Mouse (Mus musculus): ENCODE measurements around the gene 1700037H04Rik. TPM values are rescaled to one million over a fixed set of nuclear protein-coding genes. Genes with fewer than 3 reads are reported as not detected.

1700037H04Rik gene
- polyA plus RNA-seq, 1 experiment, result 113 TPM

DNA sequence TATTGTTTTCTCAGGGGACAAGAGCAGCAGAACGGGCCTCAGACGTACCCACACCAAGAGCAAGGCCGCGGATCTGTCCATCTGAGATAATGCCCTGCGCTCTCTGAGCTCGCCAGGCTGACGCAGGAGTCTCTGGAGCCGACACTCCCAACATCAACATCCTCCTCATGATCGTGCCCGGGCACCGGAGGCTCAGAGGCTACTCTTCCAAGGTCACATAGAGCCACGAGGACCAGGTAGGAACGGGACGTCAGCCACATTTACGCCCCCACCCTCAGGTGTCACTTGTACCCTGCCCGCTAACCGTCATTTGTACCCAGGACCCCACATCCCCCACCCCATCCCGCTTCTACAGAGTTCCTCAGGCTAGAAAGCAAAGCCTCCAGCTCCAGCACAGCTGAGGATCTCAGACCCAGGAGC, 380 bp downstream of the 1700037H04Rik start:
- TF ChIP-seq CTCF (IDR thresholded peaks at IDR 0.05; ENCODE audit: borderline replicate concordance, extremely low read depth, insufficient read depth, insufficient read length), result no peak
- TF ChIP-seq POLR2A (IDR thresholded peaks at IDR 0.05; ENCODE audit: borderline replicate concordance, extremely low read depth, insufficient read depth, insufficient read length, poor library complexity, severe bottlenecking), result no peak
- no peak for DNase-seq (ENCODE audit: low read depth)

- no peak for TF ChIP-seq CTCF (IDR thresholded peaks at IDR 0.05; ENCODE audit: borderline replicate concordance, extremely low read depth, insufficient read depth, insufficient read length)
- no peak for TF ChIP-seq POLR2A (IDR thresholded peaks at IDR 0.05; ENCODE audit: borderline replicate concordance, extremely low read depth, insufficient read depth, insufficient read length, poor library complexity, severe bottlenecking)
Observed at GRCm38 (mm10) chr2:131156987-131157386, 2.9 kb downstream of the 1700037H04Rik start.

GRCm38 (mm10) chr2:131154036-131154435, 5.8 kb downstream of the 1700037H04Rik start:
- no peak for TF ChIP-seq CTCF (IDR thresholded peaks at IDR 0.05; ENCODE audit: borderline replicate concordance, extremely low read depth, insufficient read depth, insufficient read length)
- no peak for TF ChIP-seq POLR2A (IDR thresholded peaks at IDR 0.05; ENCODE audit: borderline replicate concordance, extremely low read depth, insufficient read depth, insufficient read length, poor library complexity, severe bottlenecking)
- no peak for DNase-seq (ENCODE audit: low read depth)

More at GRCm38 (mm10) chr2:131156987-131157386, 2.9 kb downstream of the 1700037H04Rik start:
- DNase-seq (ENCODE audit: low read depth), result no peak

DNA sequence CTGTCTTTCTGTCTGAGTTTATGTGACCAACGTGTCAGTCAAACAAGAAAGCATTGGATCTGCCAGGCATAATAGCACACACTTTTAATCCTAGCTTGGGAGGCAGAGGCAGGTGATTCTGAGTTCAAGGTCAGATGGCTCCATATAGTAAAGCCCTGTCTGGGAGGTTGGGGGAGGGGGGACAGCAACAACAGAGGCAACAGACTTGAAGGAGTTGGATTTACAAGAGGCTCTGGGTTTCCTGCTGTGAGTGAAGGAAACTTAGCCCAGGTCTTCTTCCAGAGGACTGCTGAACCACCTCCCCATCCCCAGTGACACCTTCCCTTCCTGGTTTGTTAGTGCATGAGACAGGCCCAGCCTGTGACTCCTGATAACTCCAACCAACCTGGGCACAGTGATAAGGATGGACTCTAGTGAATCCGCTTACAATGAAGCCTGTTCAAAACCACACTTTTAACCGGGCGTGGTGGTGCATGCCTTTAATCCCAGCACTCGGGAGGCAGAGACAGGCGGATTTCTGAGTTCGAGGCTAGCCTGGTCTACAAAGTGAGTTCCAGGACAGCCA, 7.6 kb downstream of the 1700037H04Rik start:
- no peak for DNase-seq (ENCODE audit: low read depth)

DNA sequence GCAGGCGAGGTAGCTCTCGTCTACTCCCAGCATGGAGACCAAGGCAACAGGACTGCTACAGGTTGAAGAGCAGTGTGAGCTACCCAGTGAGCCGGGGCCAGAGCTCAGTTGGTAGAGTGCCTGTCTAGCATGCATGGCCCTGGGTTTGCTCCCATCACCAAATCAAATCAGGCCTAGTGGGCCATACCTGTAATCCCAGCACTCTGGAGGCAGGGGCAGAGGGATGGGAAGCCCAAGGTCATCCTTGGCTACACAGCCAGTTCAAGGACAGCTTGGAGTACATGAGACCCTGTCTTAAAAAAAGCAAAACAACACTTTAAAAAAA, 10.7 kb downstream of the 1700037H04Rik start:
- no peak for DNase-seq (ENCODE audit: low read depth)
- TF ChIP-seq POLR2A (IDR thresholded peaks at IDR 0.05; ENCODE audit: borderline replicate concordance, extremely low read depth, insufficient read depth, insufficient read length, poor library complexity, severe bottlenecking) (no peak), CTCF (IDR thresholded peaks at IDR 0.05; ENCODE audit: borderline replicate concordance, extremely low read depth, insufficient read depth, insufficient read length) (no peak)

More for the DNA sequence above, 7.6 kb downstream of the 1700037H04Rik start:
- TF ChIP-seq POLR2A (IDR thresholded peaks at IDR 0.05; ENCODE audit: borderline replicate concordance, extremely low read depth, insufficient read depth, insufficient read length, poor library complexity, severe bottlenecking) (no peak), CTCF (IDR thresholded peaks at IDR 0.05; ENCODE audit: borderline replicate concordance, extremely low read depth, insufficient read depth, insufficient read length) (no peak)

GRCm38 (mm10) chr2:131148353-131149253, 11.3 kb downstream of the 1700037H04Rik start:
- DNase-seq (ENCODE audit: low read depth), result no peak
- TF ChIP-seq POLR2A (IDR thresholded peaks at IDR 0.05; ENCODE audit: borderline replicate concordance, extremely low read depth, insufficient read depth, insufficient read length, poor library complexity, severe bottlenecking) (no peak), CTCF (IDR thresholded peaks at IDR 0.05; ENCODE audit: borderline replicate concordance, extremely low read depth, insufficient read depth, insufficient read length) (no peak)

DNA sequence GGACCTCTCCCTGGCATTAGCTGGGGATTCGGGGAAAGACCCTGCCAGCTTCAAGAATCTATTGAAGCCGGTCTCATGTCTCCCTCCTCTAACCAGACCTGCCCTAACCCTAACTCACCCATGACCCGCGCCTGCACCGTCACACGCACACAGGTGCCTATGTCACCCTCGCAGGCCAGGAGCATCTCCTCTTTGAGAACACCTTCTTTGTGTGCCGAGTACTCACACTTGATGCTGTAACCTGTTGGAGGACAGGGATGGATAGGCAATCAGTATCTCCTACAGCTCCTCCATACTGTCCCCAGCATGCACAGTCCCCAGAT, 12.9 kb downstream of the 1700037H04Rik start:
- TF ChIP-seq CTCF (IDR thresholded peaks at IDR 0.05; ENCODE audit: borderline replicate concordance, extremely low read depth, insufficient read depth, insufficient read length), result no peak
- no peak for TF ChIP-seq POLR2A (IDR thresholded peaks at IDR 0.05; ENCODE audit: borderline replicate concordance, extremely low read depth, insufficient read depth, insufficient read length, poor library complexity, severe bottlenecking)
- DNase-seq (ENCODE audit: low read depth), result no peak

- TF ChIP-seq CTCF (IDR thresholded peaks at IDR 0.05; ENCODE audit: borderline replicate concordance, extremely low read depth, insufficient read depth, insufficient read length) (no peak), POLR2A (IDR thresholded peaks at IDR 0.05; ENCODE audit: borderline replicate concordance, extremely low read depth, insufficient read depth, insufficient read length, poor library complexity, severe bottlenecking) (no peak)
- no peak for DNase-seq (ENCODE audit: low read depth)
Observed at GRCm38 (mm10) chr2:131146193-131147042, 13.5 kb downstream of the 1700037H04Rik start.

DNA sequence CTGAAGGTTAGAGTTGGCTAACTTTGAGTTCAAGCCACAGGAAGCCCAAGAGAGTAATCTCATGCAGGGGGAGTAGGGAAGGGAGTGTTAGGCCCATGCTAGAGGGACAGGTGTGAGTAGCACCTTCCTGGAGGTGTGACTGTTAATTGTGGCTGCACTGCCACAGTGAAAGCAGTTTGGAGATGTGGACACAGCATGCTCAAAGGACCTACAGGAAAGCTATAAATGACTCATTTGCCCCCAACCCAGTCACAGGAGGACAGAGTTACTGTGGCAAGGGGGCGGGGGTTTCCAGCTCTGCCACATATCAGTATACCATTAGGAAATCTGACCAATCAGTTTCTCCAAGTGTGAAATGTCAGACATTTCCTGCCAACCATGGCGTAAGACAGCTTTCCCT, 14.3 kb downstream of the 1700037H04Rik start:
- no peak for DNase-seq (ENCODE audit: low read depth)
- TF ChIP-seq CTCF (IDR thresholded peaks at IDR 0.05; ENCODE audit: borderline replicate concordance, extremely low read depth, insufficient read depth, insufficient read length) (no peak), POLR2A (IDR thresholded peaks at IDR 0.05; ENCODE audit: borderline replicate concordance, extremely low read depth, insufficient read depth, insufficient read length, poor library complexity, severe bottlenecking) (no peak)

- TF ChIP-seq POLR2A (IDR thresholded peaks at IDR 0.05; ENCODE audit: borderline replicate concordance, extremely low read depth, insufficient read depth, insufficient read length, poor library complexity, severe bottlenecking), result no peak
- no peak for TF ChIP-seq CTCF (IDR thresholded peaks at IDR 0.05; ENCODE audit: borderline replicate concordance, extremely low read depth, insufficient read depth, insufficient read length)
- no peak for DNase-seq (ENCODE audit: low read depth)
Observed at GRCm38 (mm10) chr2:131145121-131145520, 14.8 kb downstream of the 1700037H04Rik start.

All from brain, embryonic 14.5 days (tissue).